Comparison of ENCODE assay signal across 13 mouse cellular contexts in the genomic region with DNA sequence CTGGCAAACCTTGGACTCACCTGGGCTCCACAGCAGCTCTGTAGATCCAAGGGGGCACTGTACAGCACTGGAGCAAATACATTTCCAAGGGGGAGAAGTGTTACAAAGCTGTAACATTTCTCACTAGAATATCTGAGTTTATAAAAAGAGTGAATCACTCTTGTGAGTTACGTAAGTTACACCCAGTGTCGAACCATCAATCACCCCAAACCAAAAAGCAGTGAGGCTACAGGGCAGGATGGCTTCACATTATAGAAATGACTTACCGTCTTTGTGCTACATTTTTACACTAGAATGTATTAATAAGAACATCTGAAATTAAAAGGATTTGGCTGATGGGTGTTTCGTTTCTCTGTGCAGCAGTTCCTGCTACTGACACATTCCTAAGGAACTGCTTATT.
DNase-seq lines count a peak whose midpoint lies in the region; ATAC-seq and TF ChIP-seq lines count a peak whose summit lies in the region.
"Had no signal": no experiment of that assay in that cellular context is flagged by ENCODE, and none has a peak within 500 bp of the region (broad histone marks: within the 10 kb centered on the region; RNA-seq: fewer than 3 reads in every experiment).

No protein-coding gene starts in this region.

- WGBS in heart, embryonic 11.5 days (ENCODE audit: insufficient replicate concordance), result 69% methylated on average over 4 of the region's 4 CpGs
- WGBS in liver, adult 2 months, result 68% methylated on average over 4 of the region's 4 CpGs
- 72% methylated on average over 4 of the region's 4 CpGs for WGBS in liver, postnatal 0 days (ENCODE audit: insufficient replicate concordance)

- H3K27me3 ChIP-seq in heart, embryonic 11.5 days (ENCODE audit: control insufficient read depth, insufficient read depth, low read length), result no peaks in the 10 kb centered on the region
- H3K27me3 ChIP-seq in liver, adult 2 months (ENCODE audit: control insufficient read depth, insufficient read depth, low read length), result no peaks in the 10 kb centered on the region
- H3K27me3 ChIP-seq in liver, postnatal 0 days (ENCODE audit: insufficient read depth, low read length), result no peaks in the 10 kb centered on the region
- H3K27me3 ChIP-seq: neural tube, embryonic 13.5 days had no signal

- H3K4me3 ChIP-seq in heart, embryonic 11.5 days (ENCODE audit: low read depth, low read length), result no peak overlapping the region
- no peak overlapping the region for H3K4me3 ChIP-seq in liver, adult 2 months (ENCODE audit: insufficient read depth, low read depth, low read length)
- peak overlapping the region; percentile 31 for H3K4me3 ChIP-seq in bone marrow macrophage, adult 2 months (ENCODE audit: insufficient read depth, low read length)
- no peak overlapping the region for H3K4me3 ChIP-seq in liver, postnatal 0 days (ENCODE audit: low read depth, low read length)
- H3K4me3 ChIP-seq: neural tube, embryonic 13.5 days had no signal

- H3K36me3 ChIP-seq in heart, embryonic 11.5 days (ENCODE audit: control insufficient read depth, insufficient read depth, low read length), result no peaks in the 10 kb centered on the region
- H3K36me3 ChIP-seq in liver, adult 2 months (ENCODE audit: control insufficient read depth, insufficient read depth, low read length), result peaks cover 6% of the 10 kb centered on the region; the same call in 1 of the 2 replicates
- no peaks in the 10 kb centered on the region; the same call in 1 of the 2 replicates for H3K36me3 ChIP-seq in liver, postnatal 0 days (replicated peaks; ENCODE audit: insufficient read depth, low read length)
- H3K36me3 ChIP-seq: neural tube, embryonic 13.5 days had no signal

- H3K9ac ChIP-seq in heart, embryonic 11.5 days (ENCODE audit: low read depth, low read length), result no peak overlapping the region
- H3K9ac ChIP-seq in liver, adult 2 months (ENCODE audit: low read depth, low read length), result no peak overlapping the region; the same call in 1 of the 2 replicates
- no peak overlapping the region for H3K9ac ChIP-seq in liver, postnatal 0 days (replicated peaks)
- H3K9ac ChIP-seq: neural tube, embryonic 13.5 days had no signal

- TF ChIP-seq POLR2A in liver, adult 2 months (IDR thresholded peaks at IDR 0.05; ENCODE audit: extremely low read depth, insufficient read depth, low read length), result no peak
- no peak for TF ChIP-seq POLR2A in bone marrow macrophage, adult 2 months (IDR thresholded peaks at IDR 0.05; ENCODE audit: borderline replicate concordance, low read depth, low read length)

- no peak for DNase-seq in heart, adult 9 months (ENCODE audit: low spot score in 2 of 2)
- DNase-seq in liver, adult 2 months (ENCODE audit: extremely low read depth, low read depth, low spot score), result no peak
- no peak for DNase-seq in liver
- DNase-seq in liver, postnatal 0 days, result no peak
- DNase-seq in retina, postnatal 1 day, result no peak
- DNase-seq in layer of hippocampus, postnatal 10 days (ENCODE audit: low spot score in 2 of 2), result no peak
- DNase-seq: cerebellum, adult 9-11 months; kidney, adult 18-20 months; left cerebral cortex, postnatal 4 days had no signal

- no peak for TF ChIP-seq EP300 in liver, postnatal 0 days (IDR thresholded peaks at IDR 0.05; ENCODE audit: low read depth)

- H3K27ac ChIP-seq in heart, embryonic 11.5 days (ENCODE audit: low read depth, low read length), result no peak overlapping the region
- H3K27ac ChIP-seq in liver, adult 2 months (replicated peaks; ENCODE audit: insufficient read depth, low read depth, low read length), result peak overlapping the region; percentile 43
- peak overlapping the region; percentile 76 for H3K27ac ChIP-seq in bone marrow macrophage, adult 2 months (ENCODE audit: insufficient read depth, low read depth, low read length)
- H3K27ac ChIP-seq in liver, postnatal 0 days (ENCODE audit: low read depth), result peak overlapping the region; percentile 77
- H3K27ac ChIP-seq: neural tube, embryonic 13.5 days had no signal

- no peak for ATAC-seq in heart, embryonic 11.5 days (replicated peaks; ENCODE audit: insufficient number of reproducible peaks, low FRiP score, low TSS enrichment)
- ATAC-seq in liver, postnatal 0 days, result no peak
- ATAC-seq: midbrain, embryonic 16.5 days had no signal

- peaks cover 39% of the 10 kb centered on the region for H3K4me1 ChIP-seq in heart, embryonic 11.5 days (ENCODE audit: control insufficient read depth, insufficient read depth, low read length)
- H3K4me1 ChIP-seq in liver, adult 2 months (ENCODE audit: control insufficient read depth, insufficient read depth, low read length), result peaks cover 43% of the 10 kb centered on the region
- peaks cover 78% of the 10 kb centered on the region for H3K4me1 ChIP-seq in bone marrow macrophage, adult 2 months (ENCODE audit: control insufficient read depth, insufficient read depth, low read length)
- H3K4me1 ChIP-seq in liver, postnatal 0 days (ENCODE audit: insufficient read depth), result peaks cover 27% of the 10 kb centered on the region

- H3K4me2 ChIP-seq in heart, embryonic 11.5 days, result peak overlapping the region; percentile 20
- peak overlapping the region; percentile 68; the same call in 1 of the 2 replicates for H3K4me2 ChIP-seq in liver, postnatal 0 days (ENCODE audit: low read depth, low read length)
- H3K4me2 ChIP-seq: neural tube, embryonic 13.5 days had no signal

- no peak for TF ChIP-seq CTCF in liver, adult 2 months (IDR thresholded peaks at IDR 0.05; ENCODE audit: low read depth, low read length)
- TF ChIP-seq CTCF in bone marrow macrophage, adult 2 months (IDR thresholded peaks at IDR 0.05; ENCODE audit: low read depth, low read length), result no peak
- no peak for TF ChIP-seq CTCF in liver, postnatal 0 days (IDR thresholded peaks at IDR 0.05; ENCODE audit: low read depth)

- H3K9me3 ChIP-seq in heart, embryonic 11.5 days (replicated peaks; ENCODE audit: control insufficient read depth, low read length), result no peaks in the 10 kb centered on the region
- no peaks in the 10 kb centered on the region for H3K9me3 ChIP-seq in liver, postnatal 0 days (ENCODE audit: low read length)
- H3K9me3 ChIP-seq: neural tube, embryonic 13.5 days had no signal

- peaks cover 30% of the 10 kb centered on the region; the same call in 1 of the 2 replicates for H3K79me2 ChIP-seq in liver, adult 2 months (ENCODE audit: control insufficient read depth, insufficient read depth, low read length)
